Mouse (Mus musculus): ENCODE data around the gene Kcnc4. TPM values are rescaled to one million over a fixed set of nuclear protein-coding genes. Genes with fewer than 3 reads are reported as not detected.
A peak's percentile ranks its signal among the peaks of the same experiment; 100 is the strongest.

The Kcnc4 gene
- polyA plus RNA-seq, 1 experiment from 2014 or later, result 0.14 TPM

DNA sequence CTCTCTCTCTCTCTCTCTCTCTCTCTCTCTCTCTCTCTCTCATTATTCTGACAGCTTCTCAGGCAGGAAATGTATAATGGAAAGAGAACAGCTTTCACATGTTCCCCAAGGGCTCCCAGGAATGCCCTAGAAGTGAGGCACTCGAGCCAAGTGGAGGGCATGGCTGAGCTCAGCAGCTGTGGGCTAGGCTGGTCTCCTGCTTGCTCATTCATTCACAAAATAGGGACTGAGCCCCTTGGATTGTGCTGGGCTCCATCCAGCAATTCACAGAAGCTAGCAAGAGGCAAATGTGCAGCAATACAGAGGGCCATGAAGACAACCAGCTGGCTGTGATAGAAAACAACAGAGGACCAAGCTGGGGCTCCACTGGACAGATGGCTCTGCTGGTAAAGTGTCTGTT is 28.1 kb downstream of the Kcnc4 start:
- peak; percentile 32 for DNase-seq (ENCODE audit: low spot score)
- no peak for ATAC-seq (replicated peaks; ENCODE audit: insufficient number of reproducible peaks, low FRiP score, low TSS enrichment, low read depth)

GRCm38 (mm10) chr3:107424258-107425041 is 34.9 kb downstream of the Kcnc4 start:
- Histone ChIP-seq H3K9ac (replicated peaks; ENCODE audit: low read length) (no peak overlapping the region), H3K36me3 (replicated peaks; ENCODE audit: control insufficient read depth, insufficient read depth, low read depth, low read length) (no peaks in the 10 kb centered on the region), H3K27me3 (ENCODE audit: control insufficient read depth, insufficient read depth, low read length) (no peaks in the 10 kb centered on the region), H3K4me2 (ENCODE audit: low read depth, low read length) (no peak overlapping the region), H3K27ac (replicated peaks; ENCODE audit: low read depth, low read length) (no peak overlapping the region), H3K4me1 (ENCODE audit: control insufficient read depth, insufficient read depth, low read length) (no peaks in the 10 kb centered on the region), H3K4me3 (ENCODE audit: low read depth, low read length) (no peak overlapping the region), H3K9me3 (replicated peaks; ENCODE audit: control insufficient read depth, low read length) (no peaks in the 10 kb centered on the region)
- 77% methylated on average over 11 of the region's 11 CpGs for WGBS
- DNase-seq (ENCODE audit: low spot score), result no peak
- no peak for ATAC-seq (replicated peaks; ENCODE audit: insufficient number of reproducible peaks, low FRiP score, low TSS enrichment, low read depth)

More for the DNA sequence above, 28.1 kb downstream of the Kcnc4 start:
- no peak overlapping the region for H3K4me2 ChIP-seq (ENCODE audit: low read depth, low read length)
- H3K36me3 ChIP-seq (replicated peaks; ENCODE audit: control insufficient read depth, insufficient read depth, low read depth, low read length), result no peaks in the 10 kb centered on the region
- H3K27ac ChIP-seq (replicated peaks; ENCODE audit: low read depth, low read length), result no peak overlapping the region
- H3K4me1 ChIP-seq (ENCODE audit: control insufficient read depth, insufficient read depth, low read length), result no peaks in the 10 kb centered on the region
- H3K27me3 ChIP-seq (ENCODE audit: control insufficient read depth, insufficient read depth, low read length), result no peaks in the 10 kb centered on the region
- no peak overlapping the region for H3K9ac ChIP-seq (replicated peaks; ENCODE audit: low read length)
- H3K9me3 ChIP-seq (replicated peaks; ENCODE audit: control insufficient read depth, low read length), result no peaks in the 10 kb centered on the region
- H3K4me3 ChIP-seq (ENCODE audit: low read depth, low read length), result no peak overlapping the region
- WGBS, result 9% methylated on average over 1 of the region's 1 CpGs

DNA sequence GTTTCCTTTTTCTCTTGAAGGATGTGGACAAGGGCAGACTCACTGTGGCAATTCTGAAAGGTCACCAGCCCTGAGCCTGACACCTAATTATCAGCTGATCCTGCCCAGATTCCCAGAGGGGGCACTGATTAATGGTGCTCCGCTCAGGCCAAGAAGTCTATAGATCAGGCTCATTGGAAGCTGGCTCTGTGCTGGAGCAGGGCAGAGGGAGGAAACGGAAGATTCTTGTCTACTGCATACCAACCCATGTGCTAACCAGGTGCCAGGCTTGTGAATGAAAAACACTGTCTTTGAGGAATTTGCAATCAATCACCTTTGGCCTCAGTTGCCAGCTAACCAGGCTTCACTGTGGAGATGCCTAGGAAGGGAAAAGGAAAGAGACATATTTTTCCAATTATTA is 39.2 kb downstream of the Kcnc4 start:
- H3K9me3 ChIP-seq (replicated peaks; ENCODE audit: control insufficient read depth, low read length), result no peaks in the 10 kb centered on the region
- 51% methylated on average over 2 of the region's 2 CpGs for WGBS
- DNase-seq (ENCODE audit: low spot score), result no peak
- H3K9ac ChIP-seq (replicated peaks; ENCODE audit: low read length), result no peak overlapping the region
- H3K4me2 ChIP-seq (ENCODE audit: low read depth, low read length), result no peak overlapping the region
- no peaks in the 10 kb centered on the region for H3K27me3 ChIP-seq (ENCODE audit: control insufficient read depth, insufficient read depth, low read length)
- ATAC-seq (replicated peaks; ENCODE audit: insufficient number of reproducible peaks, low FRiP score, low TSS enrichment, low read depth), result no peak
- no peaks in the 10 kb centered on the region for H3K36me3 ChIP-seq (replicated peaks; ENCODE audit: control insufficient read depth, insufficient read depth, low read depth, low read length)
- H3K27ac ChIP-seq (replicated peaks; ENCODE audit: low read depth, low read length), result no peak overlapping the region
- no peak overlapping the region for H3K4me3 ChIP-seq (ENCODE audit: low read depth, low read length)
- no peaks in the 10 kb centered on the region for H3K4me1 ChIP-seq (ENCODE audit: control insufficient read depth, insufficient read depth, low read length)

- no peaks in the 10 kb centered on the region for H3K27me3 ChIP-seq (ENCODE audit: control insufficient read depth, insufficient read depth, low read length)
- H3K9ac ChIP-seq (replicated peaks; ENCODE audit: low read length), result no peak overlapping the region
- DNase-seq (ENCODE audit: low spot score), result no peak
- H3K36me3 ChIP-seq (replicated peaks; ENCODE audit: control insufficient read depth, insufficient read depth, low read depth, low read length), result no peaks in the 10 kb centered on the region
- WGBS, result 77% methylated on average over 3 of the region's 3 CpGs
- no peak for ATAC-seq (replicated peaks; ENCODE audit: insufficient number of reproducible peaks, low FRiP score, low TSS enrichment, low read depth)
- H3K4me3 ChIP-seq (ENCODE audit: low read depth, low read length), result no peak overlapping the region
- no peak overlapping the region for H3K4me2 ChIP-seq (ENCODE audit: low read depth, low read length)
- H3K9me3 ChIP-seq (replicated peaks; ENCODE audit: control insufficient read depth, low read length), result no peaks in the 10 kb centered on the region
- H3K4me1 ChIP-seq (ENCODE audit: control insufficient read depth, insufficient read depth, low read length), result no peaks in the 10 kb centered on the region
- no peak overlapping the region for H3K27ac ChIP-seq (replicated peaks; ENCODE audit: low read depth, low read length)
Measured at GRCm38 (mm10) chr3:107417287-107417644, 42.1 kb downstream of the Kcnc4 start.

DNA sequence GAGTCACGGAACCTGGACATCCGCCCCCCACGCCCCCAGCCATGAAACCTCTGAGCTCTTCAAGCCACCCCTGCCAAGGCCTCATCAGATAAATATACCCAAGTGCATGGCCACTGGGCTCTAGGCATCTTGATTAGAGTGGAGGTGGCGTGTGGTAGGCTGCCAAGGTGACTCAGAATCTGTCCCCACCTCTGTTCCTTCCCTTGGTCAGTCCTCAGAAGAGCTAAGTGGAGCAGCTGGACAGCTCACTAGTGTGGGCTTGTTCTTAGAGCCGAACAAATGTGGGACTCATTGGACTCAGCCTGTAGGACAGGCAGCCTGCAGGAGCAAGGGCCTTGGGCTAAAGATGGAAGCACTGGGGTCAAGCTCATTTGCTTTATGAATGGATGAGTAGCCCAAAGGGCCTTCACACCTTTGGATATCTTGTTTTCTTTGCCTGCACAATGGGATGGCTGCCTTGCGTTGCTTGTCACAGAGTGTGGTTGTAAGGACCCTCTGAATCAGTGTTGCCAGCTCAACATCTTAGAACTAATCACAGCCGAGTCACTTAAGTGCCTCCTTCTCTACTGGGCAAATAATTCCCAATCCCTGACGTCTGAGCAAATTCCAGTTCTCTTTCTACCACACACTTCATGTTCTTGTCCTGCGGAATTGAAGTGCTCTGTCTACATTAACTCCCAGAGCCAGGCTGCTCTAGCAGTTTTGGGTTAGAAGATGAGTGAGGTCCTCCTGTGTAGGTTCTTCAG is 42.6 kb downstream of the Kcnc4 start:
- DNase-seq (ENCODE audit: low spot score), result no peak
- no peak overlapping the region for H3K9ac ChIP-seq (replicated peaks; ENCODE audit: low read length)
- no peaks in the 10 kb centered on the region for H3K9me3 ChIP-seq (replicated peaks; ENCODE audit: control insufficient read depth, low read length)
- no peak overlapping the region for H3K27ac ChIP-seq (replicated peaks; ENCODE audit: low read depth, low read length)
- no peaks in the 10 kb centered on the region for H3K27me3 ChIP-seq (ENCODE audit: control insufficient read depth, insufficient read depth, low read length)
- no peaks in the 10 kb centered on the region for H3K4me1 ChIP-seq (ENCODE audit: control insufficient read depth, insufficient read depth, low read length)
- WGBS, result 85% methylated on average over 9 of the region's 9 CpGs
- H3K4me2 ChIP-seq (ENCODE audit: low read depth, low read length), result no peak overlapping the region
- no peak overlapping the region for H3K4me3 ChIP-seq (ENCODE audit: low read depth, low read length)
- no peak for ATAC-seq (replicated peaks; ENCODE audit: insufficient number of reproducible peaks, low FRiP score, low TSS enrichment, low read depth)
- no peaks in the 10 kb centered on the region for H3K36me3 ChIP-seq (replicated peaks; ENCODE audit: control insufficient read depth, insufficient read depth, low read depth, low read length)

DNA sequence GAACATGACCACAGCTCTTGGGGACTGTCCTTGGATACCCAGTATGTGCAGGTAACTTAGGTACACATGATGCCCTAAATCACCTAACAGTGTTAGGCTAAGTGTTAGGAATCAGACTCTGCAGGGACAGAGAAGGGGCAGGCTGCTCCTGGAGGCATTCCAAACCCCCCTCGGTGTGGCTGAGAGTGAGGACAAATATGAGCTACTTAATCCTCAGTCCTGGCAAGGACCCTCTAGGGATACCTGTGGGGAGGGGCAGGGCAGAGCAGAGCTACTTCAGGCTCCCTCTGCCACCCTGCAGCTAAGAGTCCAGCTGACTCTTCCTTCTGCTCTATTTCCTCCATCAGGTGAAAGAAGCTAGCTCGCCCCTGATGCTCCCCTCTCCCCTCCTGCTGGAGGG is 46.3 kb downstream of the Kcnc4 start:
- Histone ChIP-seq H3K27me3 (ENCODE audit: control insufficient read depth, insufficient read depth, low read length) (no peaks in the 10 kb centered on the region), H3K4me2 (ENCODE audit: low read depth, low read length) (no peak overlapping the region), H3K27ac (replicated peaks; ENCODE audit: low read depth, low read length) (no peak overlapping the region), H3K36me3 (replicated peaks; ENCODE audit: control insufficient read depth, insufficient read depth, low read depth, low read length) (no peaks in the 10 kb centered on the region), H3K4me1 (ENCODE audit: control insufficient read depth, insufficient read depth, low read length) (no peaks in the 10 kb centered on the region), H3K4me3 (ENCODE audit: low read depth, low read length) (no peak overlapping the region), H3K9ac (replicated peaks; ENCODE audit: low read length) (no peak overlapping the region), H3K9me3 (replicated peaks; ENCODE audit: control insufficient read depth, low read length) (no peaks in the 10 kb centered on the region)
- WGBS, result 13% methylated on average over 2 of the region's 2 CpGs
- DNase-seq (ENCODE audit: low spot score) (no peak), ATAC-seq (replicated peaks; ENCODE audit: insufficient number of reproducible peaks, low FRiP score, low TSS enrichment, low read depth) (no peak)

- DNase-seq (ENCODE audit: low spot score), result no peak
- 87% methylated on average over 8 of the region's 8 CpGs for WGBS
- Histone ChIP-seq H3K27ac (replicated peaks; ENCODE audit: low read depth, low read length) (no peak overlapping the region), H3K27me3 (ENCODE audit: control insufficient read depth, insufficient read depth, low read length) (no peaks in the 10 kb centered on the region), H3K4me1 (ENCODE audit: control insufficient read depth, insufficient read depth, low read length) (no peaks in the 10 kb centered on the region), H3K36me3 (replicated peaks; ENCODE audit: control insufficient read depth, insufficient read depth, low read depth, low read length) (no peaks in the 10 kb centered on the region), H3K4me2 (ENCODE audit: low read depth, low read length) (no peak overlapping the region), H3K4me3 (ENCODE audit: low read depth, low read length) (no peak overlapping the region), H3K9me3 (replicated peaks; ENCODE audit: control insufficient read depth, low read length) (no peaks in the 10 kb centered on the region), H3K9ac (replicated peaks; ENCODE audit: low read length) (no peak overlapping the region)
- ATAC-seq (replicated peaks; ENCODE audit: insufficient number of reproducible peaks, low FRiP score, low TSS enrichment, low read depth), result no peak
Measured at GRCm38 (mm10) chr3:107412509-107412908, 46.8 kb downstream of the Kcnc4 start.

DNA sequence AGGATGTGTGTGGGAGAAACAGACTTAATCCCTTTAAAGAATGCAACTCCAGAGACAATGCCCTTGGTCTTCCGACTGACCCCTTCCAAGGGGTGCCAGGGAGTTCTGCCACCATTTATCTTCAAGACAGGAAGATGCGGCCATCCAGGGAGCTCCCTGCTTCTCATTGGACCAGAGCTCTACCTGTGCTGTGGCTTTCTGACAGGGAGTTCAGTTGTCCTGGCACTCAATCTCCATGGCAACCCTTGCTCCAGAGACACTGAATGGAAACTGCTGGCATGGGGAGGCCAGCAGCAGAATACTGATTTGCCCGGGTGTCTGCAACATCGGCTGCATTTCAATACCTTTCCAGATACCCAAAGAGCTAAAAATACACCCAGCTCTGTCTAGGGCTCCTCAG is 47.7 kb downstream of the Kcnc4 start:
- H3K4me2 ChIP-seq (ENCODE audit: low read depth, low read length), result no peak overlapping the region
- no peak overlapping the region for H3K9ac ChIP-seq (replicated peaks; ENCODE audit: low read length)
- no peaks in the 10 kb centered on the region for H3K9me3 ChIP-seq (replicated peaks; ENCODE audit: control insufficient read depth, low read length)
- H3K27me3 ChIP-seq (ENCODE audit: control insufficient read depth, insufficient read depth, low read length), result no peaks in the 10 kb centered on the region
- H3K36me3 ChIP-seq (replicated peaks; ENCODE audit: control insufficient read depth, insufficient read depth, low read depth, low read length), result no peaks in the 10 kb centered on the region
- no peak for ATAC-seq (replicated peaks; ENCODE audit: insufficient number of reproducible peaks, low FRiP score, low TSS enrichment, low read depth)
- H3K4me3 ChIP-seq (ENCODE audit: low read depth, low read length), result no peak overlapping the region
- WGBS, result 60% methylated on average over 4 of the region's 4 CpGs
- H3K4me1 ChIP-seq (ENCODE audit: control insufficient read depth, insufficient read depth, low read length), result no peaks in the 10 kb centered on the region
- H3K27ac ChIP-seq (replicated peaks; ENCODE audit: low read depth, low read length), result no peak overlapping the region
- DNase-seq (ENCODE audit: low spot score), result no peak
